Mouse (Mus musculus) ES-E14 (cell line): Measurements from ENCODE around the gene Bmper.

Experiments
- CHD2 ChIP-seq: IDR thresholded peaks from 2 replicates; pipeline ENCODE4 v1.6.1; 2014; ENCODE audit warnings: mild to moderate bottlenecking, low read depth, low read length, inconsistent platforms
- HCFC1 ChIP-seq: IDR thresholded peaks from 2 replicates; pipeline ENCODE4 v1.6.1; 2012; ENCODE audit warnings: low read length, inconsistent platforms, borderline replicate concordance; ENCODE audit not compliant: insufficient read depth
- MAFK ChIP-seq: IDR thresholded peaks from 2 replicates; pipeline ENCODE4 v1.6.1; 2014; ENCODE audit warnings: mild to moderate bottlenecking, low read depth, low read length, inconsistent platforms; ENCODE audit not compliant: insufficient read depth
- ZC3H11A ChIP-seq: IDR thresholded peaks from 2 replicates; pipeline ENCODE4 v1.6.1; 2012; ENCODE audit warnings: low read depth, mild to moderate bottlenecking, inconsistent platforms, low read length, borderline replicate concordance
- ZNF384 ChIP-seq: IDR thresholded peaks from 2 replicates; pipeline ENCODE4 v1.6.1; 2012; ENCODE audit warnings: low read depth, low read length, inconsistent platforms

DNA sequence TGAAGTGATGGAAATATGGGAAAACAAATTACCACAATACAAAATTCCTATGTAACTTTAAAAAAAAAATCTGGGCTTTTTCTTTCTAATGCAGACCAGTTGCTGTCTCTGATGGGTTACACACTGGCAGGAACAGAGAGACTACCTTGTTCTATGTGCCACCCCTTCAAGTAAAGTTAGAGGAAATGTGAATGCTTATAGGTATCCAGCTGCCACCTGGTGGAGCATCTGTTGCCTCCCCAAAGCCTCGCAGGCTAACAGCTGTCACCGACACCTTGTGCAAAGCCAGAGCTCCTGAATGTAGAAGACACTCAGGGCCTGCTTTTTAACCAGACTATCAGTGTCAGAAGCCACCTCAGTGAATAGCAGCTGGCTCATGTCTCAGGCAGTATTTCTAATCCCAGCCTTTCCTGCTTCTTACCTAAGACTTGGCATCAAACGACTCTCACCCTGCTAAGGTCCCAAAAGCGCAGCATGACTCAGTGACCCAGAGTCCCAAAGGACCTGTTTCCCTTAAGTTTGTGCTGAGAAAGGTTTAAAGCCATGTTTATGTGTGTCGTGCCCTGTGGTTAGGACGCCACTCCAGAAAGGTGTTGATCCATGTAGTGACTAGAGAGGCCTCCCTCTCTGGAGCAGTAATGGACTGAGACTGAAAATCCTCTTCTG, 171.9 kb downstream of the Bmper start:
- TF ChIP-seq ZNF384 (no peak), MAFK (no peak), CHD2 (no peak), ZC3H11A (no peak), HCFC1 (no peak)
